Mouse (Mus musculus) bone marrow macrophage, adult 2 months (primary cell): ENCODE measurements around the gene Kalrn.

Source experiments
- CTCF ChIP-seq: IDR thresholded peaks from 2 replicates; pipeline ENCODE4 v1.5.1; 2012; ENCODE audit warnings: low read depth, mild to moderate bottlenecking, low read length, moderate library complexity
- POLR2A ChIP-seq: IDR thresholded peaks from 2 replicates; pipeline ENCODE4 v1.6.1; 2012; ENCODE audit warnings: mild to moderate bottlenecking, low read depth, low read length, borderline replicate concordance

- TF ChIP-seq CTCF (no peak), POLR2A (no peak)
Observed at GRCm38 (mm10) chr16:34601954-34602353, 28.6 kb upstream of the Kalrn start.
